ENCODE assay signal across 1 mouse cellular context in the genomic region with DNA sequence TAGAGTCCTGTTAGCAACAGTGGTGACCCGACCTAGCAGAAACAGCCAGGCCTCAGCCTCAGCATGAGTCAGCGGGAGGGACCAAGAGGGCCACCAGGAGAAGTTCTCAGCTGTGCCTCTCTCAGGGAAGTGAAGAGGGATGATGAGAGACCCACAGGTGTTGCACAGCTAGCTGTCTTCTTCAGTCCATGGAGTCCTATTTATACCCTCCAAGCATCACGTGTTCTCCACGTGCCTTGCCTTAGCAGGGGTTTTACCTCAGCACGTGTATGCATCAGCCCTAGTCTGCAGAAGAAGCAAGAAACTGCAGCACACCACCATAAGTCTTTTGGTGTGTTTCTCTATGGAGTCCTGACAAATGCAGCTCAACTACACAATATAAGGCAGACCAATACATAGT.
TF ChIP-seq lines count a peak whose summit lies in the region.

No protein-coding gene starts in this region.

TF ChIP-seq in CH12.LX, 34 proteins besides CTCF, POLR2A, EP300 and RAD21 (continued from another document):
- TF ChIP-seq MXI1 (IDR thresholded peaks at IDR 0.05; ENCODE audit: low read depth, low read length) (peak; percentile 75), ZMIZ1 (IDR thresholded peaks at IDR 0.05; ENCODE audit: low read depth, low read length) (0 out of 2 replicates have a peak, but pooled peaks have one; percentile 19), MAX (IDR thresholded peaks at IDR 0.05; ENCODE audit: low read length) (peak; percentile 95), KAT2A (IDR thresholded peaks at IDR 0.05; ENCODE audit: insufficient replicate concordance, low read length) (no peak), SMC3 (IDR thresholded peaks at IDR 0.05; ENCODE audit: low read depth, low read length) (no peak), NRF1 (IDR thresholded peaks at IDR 0.05; ENCODE audit: low read depth, low read length) (no peak), CHD1 (IDR thresholded peaks at IDR 0.05; ENCODE audit: low read depth, low read length) (no peak), MAZ (IDR thresholded peaks at IDR 0.05; ENCODE audit: low read depth, low read length) (no peak)
